In genomic region chr7:141373611-141374010, GRCm38 (mm10) we compare ENCODE assay signal across 22 mouse cellular contexts. TPM values are rescaled to one million over a fixed set of nuclear protein-coding genes. Genes with fewer than 3 reads are reported as not detected.
DNase-seq lines count a peak whose midpoint lies in the region; ATAC-seq lines count a peak whose summit lies in the region.
"Had no signal": no experiment of that assay in that cellular context is flagged by ENCODE, and none has a peak within 500 bp of the region (broad histone marks: within the 10 kb centered on the region; RNA-seq: fewer than 3 reads in every experiment).

No protein-coding gene starts in this region.

- H3K36me3 ChIP-seq in forebrain, embryonic 14.5 days (ENCODE audit: control insufficient read depth, insufficient read depth, low read length) = no peaks in the 10 kb centered on the region
- H3K36me3 ChIP-seq in forebrain, embryonic 10.5 days (replicated peaks) = no peaks in the 10 kb centered on the region
- no peaks in the 10 kb centered on the region for H3K36me3 ChIP-seq in midbrain, embryonic 14.5 days (ENCODE audit: control insufficient read depth, insufficient read depth, low read length)
- no peaks in the 10 kb centered on the region for H3K36me3 ChIP-seq in midbrain, embryonic 16.5 days (ENCODE audit: control insufficient read depth, insufficient read depth, low read length)
- H3K36me3 ChIP-seq: embryonic facial prominence, embryonic 15.5 days; forebrain, embryonic 15.5 days; heart, embryonic 15.5 days; liver, embryonic 13.5 days; neural tube, embryonic 12.5 days had no signal

- H3K27me3 ChIP-seq in forebrain, embryonic 14.5 days (replicated peaks; ENCODE audit: control insufficient read depth, insufficient read depth, low read length) = no peaks in the 10 kb centered on the region
- H3K27me3 ChIP-seq in forebrain, embryonic 10.5 days (ENCODE audit: poor library complexity, severe bottlenecking) = no peaks in the 10 kb centered on the region
- H3K27me3 ChIP-seq in midbrain, embryonic 14.5 days (ENCODE audit: control insufficient read depth, insufficient read depth, low read length) = no peaks in the 10 kb centered on the region
- H3K27me3 ChIP-seq in midbrain, embryonic 16.5 days (ENCODE audit: control insufficient read depth, insufficient read depth, low read depth, low read length) = no peaks in the 10 kb centered on the region
- H3K27me3 ChIP-seq: embryonic facial prominence, embryonic 15.5 days; forebrain, embryonic 15.5 days; heart, embryonic 15.5 days; liver, embryonic 13.5 days; megakaryocyte, embryonic 14.5 days; neural tube, embryonic 12.5 days had no signal

- H3K4me2 ChIP-seq in forebrain, embryonic 14.5 days (ENCODE audit: low read length) = no peak overlapping the region
- no peak overlapping the region for H3K4me2 ChIP-seq in midbrain, embryonic 14.5 days (ENCODE audit: low read length)
- no peak overlapping the region for H3K4me2 ChIP-seq in midbrain, embryonic 16.5 days (ENCODE audit: low read length)
- H3K4me2 ChIP-seq: embryonic facial prominence, embryonic 15.5 days; forebrain, embryonic 15.5 days; heart, embryonic 15.5 days; liver, embryonic 13.5 days; neural tube, embryonic 12.5 days had no signal

- 16% methylated on average over 6 of the region's 6 CpGs for WGBS in forebrain, embryonic 14.5 days
- 40% methylated on average over 6 of the region's 6 CpGs for WGBS in forebrain, embryonic 10.5 days
- 33% methylated on average over 6 of the region's 6 CpGs for WGBS in midbrain, embryonic 14.5 days
- WGBS in midbrain, embryonic 16.5 days = 24% methylated on average over 6 of the region's 6 CpGs

- no peak for ATAC-seq in forebrain, embryonic 14.5 days
- no peak for ATAC-seq in midbrain, embryonic 14.5 days (ENCODE audit: low FRiP score, low TSS enrichment)
- ATAC-seq in midbrain, embryonic 16.5 days = no peak
- ATAC-seq: forebrain, embryonic 15.5 days; inflammation-experienced regulatory T-cells, adult 6 months had no signal

- no peak overlapping the region for H3K9ac ChIP-seq in forebrain, embryonic 14.5 days (ENCODE audit: low read length)
- no peak overlapping the region for H3K9ac ChIP-seq in midbrain, embryonic 14.5 days (replicated peaks; ENCODE audit: low read length)
- no peak overlapping the region for H3K9ac ChIP-seq in midbrain, embryonic 16.5 days (ENCODE audit: low read depth, low read length)
- H3K9ac ChIP-seq: embryonic facial prominence, embryonic 15.5 days; forebrain, embryonic 15.5 days; heart, embryonic 15.5 days; liver, embryonic 13.5 days; neural tube, embryonic 12.5 days had no signal

- no peak overlapping the region for H3K27ac ChIP-seq in forebrain, embryonic 14.5 days (ENCODE audit: low read depth, low read length)
- no peak overlapping the region for H3K27ac ChIP-seq in forebrain, embryonic 10.5 days
- no peak overlapping the region for H3K27ac ChIP-seq in midbrain, embryonic 14.5 days (replicated peaks; ENCODE audit: low read depth, low read length)
- H3K27ac ChIP-seq in midbrain, embryonic 16.5 days (ENCODE audit: low read length) = no peak overlapping the region
- H3K27ac ChIP-seq: embryonic facial prominence, embryonic 15.5 days; forebrain, embryonic 15.5 days; heart, adult 2 months; heart, embryonic 15.5 days; liver, embryonic 13.5 days; neural tube, embryonic 12.5 days had no signal

- DNase-seq in forebrain, embryonic 14.5 days (ENCODE audit: low spot score) = peak; percentile 25
- no peak for DNase-seq in forebrain, embryonic 10.5 days (ENCODE audit: extremely low spot score, low spot score)
- peak; percentile 4 for DNase-seq in midbrain, embryonic 14.5 days
- peak; percentile 72 for DNase-seq in adipocyte (ENCODE audit: low spot score)
- no peak for DNase-seq in gastrocnemius, adult 8-10 months (ENCODE audit: low spot score in 2 of 2)
- DNase-seq in layer of hippocampus, adult 9-11 months = no peak
- DNase-seq: cerebellum, adult 18-20 months; heart, adult 2 months; kidney, postnatal 4 days; liver, embryonic 13.5 days; lung, postnatal 10 days; spleen, adult 18-20 months; thymus, adult 18-20 months had no signal

- no peaks in the 10 kb centered on the region for H3K9me3 ChIP-seq in forebrain, embryonic 14.5 days (replicated peaks; ENCODE audit: control insufficient read depth, low read length)
- no peaks in the 10 kb centered on the region for H3K9me3 ChIP-seq in forebrain, embryonic 10.5 days
- H3K9me3 ChIP-seq in midbrain, embryonic 14.5 days (ENCODE audit: control insufficient read depth, low read length) = no peaks in the 10 kb centered on the region
- no peaks in the 10 kb centered on the region for H3K9me3 ChIP-seq in midbrain, embryonic 16.5 days (replicated peaks; ENCODE audit: control insufficient read depth, low read length, poor library complexity, severe bottlenecking)
- H3K9me3 ChIP-seq: embryonic facial prominence, embryonic 15.5 days; forebrain, embryonic 15.5 days; heart, embryonic 15.5 days; liver, embryonic 13.5 days; megakaryocyte, embryonic 14.5 days; neural tube, embryonic 12.5 days had no signal

- H3K4me3 ChIP-seq in forebrain, embryonic 14.5 days (ENCODE audit: low read depth, low read length) = no peak overlapping the region
- H3K4me3 ChIP-seq in forebrain, embryonic 10.5 days = no peak overlapping the region
- H3K4me3 ChIP-seq in midbrain, embryonic 14.5 days (replicated peaks; ENCODE audit: low read depth, low read length) = no peak overlapping the region
- no peak overlapping the region for H3K4me3 ChIP-seq in midbrain, embryonic 16.5 days (ENCODE audit: low read depth, low read length)
- H3K4me3 ChIP-seq: embryonic facial prominence, embryonic 15.5 days; forebrain, embryonic 15.5 days; heart, adult 2 months; heart, embryonic 15.5 days; liver, embryonic 13.5 days; megakaryocyte, embryonic 14.5 days; neural tube, embryonic 12.5 days had no signal

- H3K4me1 ChIP-seq in forebrain, embryonic 14.5 days (ENCODE audit: control insufficient read depth, insufficient read depth, low read length) = no peaks in the 10 kb centered on the region
- H3K4me1 ChIP-seq in forebrain, embryonic 10.5 days = peaks cover 20% of the 10 kb centered on the region
- no peaks in the 10 kb centered on the region for H3K4me1 ChIP-seq in midbrain, embryonic 14.5 days (ENCODE audit: control insufficient read depth, insufficient read depth, low read length)
- no peaks in the 10 kb centered on the region for H3K4me1 ChIP-seq in midbrain, embryonic 16.5 days (ENCODE audit: control insufficient read depth, insufficient read depth, low read length)
- H3K4me1 ChIP-seq: embryonic facial prominence, embryonic 15.5 days; forebrain, embryonic 15.5 days; heart, embryonic 15.5 days; neural tube, embryonic 12.5 days had no signal

RNA-seq across cellular contexts. Expression of gene Taldo1, which starts 18.4 kb away (rescaled TPM):
- polyA plus RNA-seq in forebrain, embryonic 14.5 days (2014; fragmentation: Nextera tagmentation; extraction: Ambion mirVana) = 418 and 419 TPM in 2 replicates
- 335 and 368 TPM in 2 replicates for polyA plus RNA-seq in forebrain, embryonic 10.5 days (2016; fragmentation: Nextera tagmentation; extraction: Ambion mirVana)
- polyA plus RNA-seq in midbrain, embryonic 14.5 days (2014; fragmentation: Nextera tagmentation; extraction: Ambion mirVana) = 312 and 318 TPM in 2 replicates
- polyA plus RNA-seq in midbrain, embryonic 16.5 days (2015; fragmentation: Nextera tagmentation; extraction: Ambion mirVana) = 291 and 309 TPM in 2 replicates
- 10 to 100 TPM; 81.4 to 87.7 (median 84.4) TPM for total RNA-seq in gastrocnemius, adult 8-10 months (2022)

RNA-seq across cellular contexts. Expression of gene Eps8l2, which starts 34.9 kb away (rescaled TPM):
- 0.25 and 0.67 TPM in 2 replicates for polyA plus RNA-seq in forebrain, embryonic 14.5 days (2014; fragmentation: Nextera tagmentation; extraction: Ambion mirVana)
- 4.2 and 4.5 TPM in 2 replicates for polyA plus RNA-seq in forebrain, embryonic 10.5 days (2016; fragmentation: Nextera tagmentation; extraction: Ambion mirVana)
- polyA plus RNA-seq in midbrain, embryonic 14.5 days (2014; fragmentation: Nextera tagmentation; extraction: Ambion mirVana) = 0.19 and 0.50 TPM in 2 replicates
- 0.61 and 1.0 TPM in 2 replicates for polyA plus RNA-seq in midbrain, embryonic 16.5 days (2015; fragmentation: Nextera tagmentation; extraction: Ambion mirVana)
- total RNA-seq in gastrocnemius, adult 8-10 months (2022) = 1 to 10 TPM; 1.3 to 3.4 (median 2.2) TPM
- total RNA-seq: MEL; monocyte, adult 5-6 weeks had no signal
- polyA plus RNA-seq: inflammation-experienced regulatory T-cells, adult 6 months had no signal

RNA-seq across cellular contexts. Expression of gene Gatd1, which starts 40.3 kb away (rescaled TPM):
- polyA plus RNA-seq in forebrain, embryonic 14.5 days (2014; fragmentation: Nextera tagmentation; extraction: Ambion mirVana) = 41.7 and 43.4 TPM in 2 replicates
- polyA plus RNA-seq in forebrain, embryonic 10.5 days (2016; fragmentation: Nextera tagmentation; extraction: Ambion mirVana) = 43.2 and 44.7 TPM in 2 replicates
- polyA plus RNA-seq in midbrain, embryonic 14.5 days (2014; fragmentation: Nextera tagmentation; extraction: Ambion mirVana) = 48.3 and 49.3 TPM in 2 replicates
- polyA plus RNA-seq in midbrain, embryonic 16.5 days (2015; fragmentation: Nextera tagmentation; extraction: Ambion mirVana) = 48.5 and 54.9 TPM in 2 replicates
- 1 to 10 TPM; 6.5 to 9.8 (median 7.8) TPM for total RNA-seq in gastrocnemius, adult 8-10 months (2022)

RNA-seq across cellular contexts. Expression of gene Tmem80, which starts 46.1 kb away (rescaled TPM):
- polyA plus RNA-seq in forebrain, embryonic 14.5 days (2014; fragmentation: Nextera tagmentation; extraction: Ambion mirVana) = 39.1 and 41.0 TPM in 2 replicates
- polyA plus RNA-seq in forebrain, embryonic 10.5 days (2016; fragmentation: Nextera tagmentation; extraction: Ambion mirVana) = 48.2 and 51.0 TPM in 2 replicates
- polyA plus RNA-seq in midbrain, embryonic 14.5 days (2014; fragmentation: Nextera tagmentation; extraction: Ambion mirVana) = 38.6 and 48.9 TPM in 2 replicates
- polyA plus RNA-seq in midbrain, embryonic 16.5 days (2015; fragmentation: Nextera tagmentation; extraction: Ambion mirVana) = 53.1 and 54.7 TPM in 2 replicates
- 10 to 100 TPM in 3 of 4 experiments, 1 to 10 TPM in 1; 9.1 to 11.5 (median 11.3) TPM for total RNA-seq in gastrocnemius, adult 8-10 months (2022)

RNA-seq across cellular contexts. Expression of gene Deaf1, which starts 46.1 kb away (rescaled TPM):
- 118 and 143 TPM in 2 replicates for polyA plus RNA-seq in forebrain, embryonic 14.5 days (2014; fragmentation: Nextera tagmentation; extraction: Ambion mirVana)
- 59.2 and 59.3 TPM in 2 replicates for polyA plus RNA-seq in forebrain, embryonic 10.5 days (2016; fragmentation: Nextera tagmentation; extraction: Ambion mirVana)
- polyA plus RNA-seq in midbrain, embryonic 14.5 days (2014; fragmentation: Nextera tagmentation; extraction: Ambion mirVana) = 180 and 207 TPM in 2 replicates
- polyA plus RNA-seq in midbrain, embryonic 16.5 days (2015; fragmentation: Nextera tagmentation; extraction: Ambion mirVana) = 211 and 237 TPM in 2 replicates
- 10 to 100 TPM; 10.6 to 15.1 (median 12.7) TPM for total RNA-seq in gastrocnemius, adult 8-10 months (2022)

Comparison
In these comparisons a context has a peak if more than half of its experiments do, and no peak if none do; other contexts are left out.
1. DNase-seq: peak in forebrain, embryonic 14.5 days (single experiment), midbrain, embryonic 14.5 days (single experiment) and adipocyte (single experiment); none in forebrain, embryonic 10.5 days (single experiment), gastrocnemius, adult 8-10 months (0 of 2) and layer of hippocampus, adult 9-11 months (single experiment).